ENCODE assay signal across 9 mouse cellular contexts in genomic region chr10:61273844-61274215, GRCm38 (mm10). TPM values are rescaled to one million over a fixed set of nuclear protein-coding genes. Genes with fewer than 3 reads are reported as not detected.
A peak's percentile ranks its signal among the peaks of the same experiment; 100 is the strongest.
DNase-seq lines count a peak whose midpoint lies in the region; ATAC-seq lines count a peak whose summit lies in the region.
"Had no signal": no experiment of that assay in that cellular context is flagged by ENCODE, and none has a peak within 500 bp of the region (broad histone marks: within the 10 kb centered on the region; RNA-seq: fewer than 3 reads in every experiment).

No protein-coding gene starts in this region.

- H3K36me3 ChIP-seq in hindbrain, embryonic 16.5 days (ENCODE audit: control insufficient read depth, insufficient read depth, low read length): no peaks in the 10 kb centered on the region
- H3K36me3 ChIP-seq in midbrain, embryonic 11.5 days (ENCODE audit: control insufficient read depth, insufficient read depth, low read length): no peaks in the 10 kb centered on the region

- WGBS in hindbrain, embryonic 16.5 days: 38% methylated on average over 7 of the region's 7 CpGs
- 55% methylated on average over 7 of the region's 7 CpGs for WGBS in midbrain, embryonic 11.5 days

- peak; percentile 18 for DNase-seq in layer of hippocampus, adult 11-12 months (ENCODE audit: low spot score)
- DNase-seq in layer of hippocampus, postnatal 14 days (ENCODE audit: low spot score in 2 of 2): no peak
- peak; percentile 67 for DNase-seq in gastrocnemius, postnatal 14 days
- no peak for DNase-seq in midbrain, embryonic 11.5 days (ENCODE audit: low spot score, missing footprints)
- no peak for DNase-seq in MN1 (ENCODE audit: low spot score)
- no peak for DNase-seq in cerebellum, adult 11 months
- no peak for DNase-seq in spleen, postnatal 14 days (ENCODE audit: low spot score in 2 of 2)

- H3K4me2 ChIP-seq in hindbrain, embryonic 16.5 days (ENCODE audit: low read length): peak overlapping the region; percentile 98
- H3K4me2 ChIP-seq in midbrain, embryonic 11.5 days: peak overlapping the region; percentile 92

- no peak overlapping the region for H3K27ac ChIP-seq in hindbrain, embryonic 16.5 days (ENCODE audit: low read depth, low read length)
- no peak overlapping the region for H3K27ac ChIP-seq in midbrain, embryonic 11.5 days (ENCODE audit: low read depth, low read length)

- H3K4me3 ChIP-seq in hindbrain, embryonic 16.5 days (ENCODE audit: low read length): peak overlapping the region; percentile 59
- H3K4me3 ChIP-seq in midbrain, embryonic 11.5 days (ENCODE audit: low read depth, low read length): peak overlapping the region; percentile 53

- ATAC-seq in hindbrain, embryonic 16.5 days: no peak
- ATAC-seq in midbrain, embryonic 11.5 days (ENCODE audit: low FRiP score): 0 out of 2 replicates have a peak, but pooled peaks have one; percentile 10

- H3K4me1 ChIP-seq in hindbrain, embryonic 16.5 days (ENCODE audit: control insufficient read depth, insufficient read depth, low read depth, low read length): peaks cover 7% of the 10 kb centered on the region
- H3K4me1 ChIP-seq in midbrain, embryonic 11.5 days (ENCODE audit: control insufficient read depth, insufficient read depth, low read length): no peaks in the 10 kb centered on the region; the same call in 1 of the 2 replicates

- H3K27me3 ChIP-seq in hindbrain, embryonic 16.5 days (replicated peaks; ENCODE audit: control insufficient read depth, insufficient read depth, low read length): peaks cover 3% of the 10 kb centered on the region; the same call in 1 of the 2 replicates
- H3K27me3 ChIP-seq in midbrain, embryonic 11.5 days (ENCODE audit: control insufficient read depth, insufficient read depth, low read length): peaks cover 27% of the 10 kb centered on the region

- no peaks in the 10 kb centered on the region for H3K9me3 ChIP-seq in hindbrain, embryonic 16.5 days (ENCODE audit: control insufficient read depth, low read length)
- no peaks in the 10 kb centered on the region for H3K9me3 ChIP-seq in midbrain, embryonic 11.5 days (ENCODE audit: control insufficient read depth, low read length)

- intact Hi-C loops in gastrocnemius, postnatal 14 days (cut with DNase I; ENCODE audit: low total_unique reads): loop anchor here (5.0 kb wide), 1 partner anchor 48 kb away; no protein-coding TSS in a partner anchor

- no peak overlapping the region; the same call in 1 of the 2 replicates for H3K9ac ChIP-seq in hindbrain, embryonic 16.5 days (ENCODE audit: low read depth, low read length)
- H3K9ac ChIP-seq in midbrain, embryonic 11.5 days (ENCODE audit: low read length): no peak overlapping the region

RNA-seq across cellular contexts. Expression of gene Adamts14, which starts 0.6 kb away (rescaled TPM):
- 1 to 10 TPM; 1.6 to 1.7 TPM for total RNA-seq in layer of hippocampus, postnatal 14 days (2021)
- 1 to 10 TPM; 3.7 to 4.2 TPM for total RNA-seq in gastrocnemius, postnatal 14 days (2021)
- 0.29 and 0.55 TPM in 2 replicates for polyA plus RNA-seq in hindbrain, embryonic 16.5 days (2015; fragmentation: Nextera tagmentation; extraction: Ambion mirVana)
- polyA plus RNA-seq in midbrain, embryonic 11.5 days (2014; fragmentation: Nextera tagmentation; extraction: Ambion mirVana): 0.21 and 0.31 TPM in 2 replicates

RNA-seq across cellular contexts. Expression of gene Prf1, which starts 23.8 kb away (rescaled TPM):
- not detected for total RNA-seq in layer of hippocampus, postnatal 14 days (2021)
- total RNA-seq in gastrocnemius, postnatal 14 days (2021): not detected
- polyA plus RNA-seq in hindbrain, embryonic 16.5 days (2015; fragmentation: Nextera tagmentation; extraction: Ambion mirVana): 0.07 TPM in 1 of 2 replicates, not detected in the other
- polyA plus RNA-seq in midbrain, embryonic 11.5 days (2014; fragmentation: Nextera tagmentation; extraction: Ambion mirVana): 0.07 TPM in 1 of 2 replicates, not detected in the other
- total RNA-seq: gastrocnemius, adult 8-10 months had no signal

Comparison
In these comparisons a context has a peak if more than half of its experiments do, and no peak if none do; other contexts are left out.
1. DNase-seq: peak in layer of hippocampus, adult 11-12 months (single experiment) and gastrocnemius, postnatal 14 days (single experiment); none in layer of hippocampus, postnatal 14 days (0 of 2), midbrain, embryonic 11.5 days (single experiment), MN1 (single experiment), cerebellum, adult 11 months (single experiment) and spleen, postnatal 14 days (0 of 2).